Mouse (Mus musculus) layer of hippocampus, adult 9-11 months (tissue): ENCODE measurements around the gene Timm17b.
"Not testable (repeated sequence)": the region's sequence is repeated elsewhere in the genome, so short reads cannot be mapped to it uniquely, and the experiment has no call there.

Source experiments
- DNase-seq: peaks from one replicate; pipeline ENCODE4 v3.0.0; 2022

The Timm17b gene

GRCm38 (mm10) chrX:7898880-7899874, at the start of gene Timm17b, which contains the start of gene Pqbp1:
Gene Timm17b (plus strand): TSS chrX:7899357.
Gene Pqbp1 (minus strand): TSS chrX:7899269.
- peak; percentile 94 for DNase-seq

GRCm38 (mm10) chrX:7854578-7854977, 44.6 kb upstream of the Timm17b start:
- no peak for DNase-seq

GRCm38 (mm10) chrX:7859191-7859753, 39.9 kb upstream of the Timm17b start:
- DNase-seq = no peak

GRCm38 (mm10) chrX:7863181-7863580, 36.0 kb upstream of the Timm17b start:
- DNase-seq = no peak

GRCm38 (mm10) chrX:7864551-7864950, 34.6 kb upstream of the Timm17b start:
- DNase-seq = no peak

- DNase-seq = no peak
Measured at GRCm38 (mm10) chrX:7865343-7865742, 33.8 kb upstream of the Timm17b start.

- no peak for DNase-seq
Measured at GRCm38 (mm10) chrX:7865786-7866185, 33.4 kb upstream of the Timm17b start.

GRCm38 (mm10) chrX:7867141-7867540, 32.0 kb upstream of the Timm17b start:
- no peak for DNase-seq

- DNase-seq = no peak
Measured at GRCm38 (mm10) chrX:7868506-7868905, 30.7 kb upstream of the Timm17b start.

GRCm38 (mm10) chrX:7869826-7870225, 29.3 kb upstream of the Timm17b start:
- no peak for DNase-seq

- DNase-seq = peak; percentile 90
Measured at GRCm38 (mm10) chrX:7878007-7878419, 21.1 kb upstream of the Timm17b start, which contains the start of gene Pim2. Gene Pim2 (plus strand): TSS chrX:7878262.

- DNase-seq = no peak
Measured at GRCm38 (mm10) chrX:7878495-7878894, 20.7 kb upstream of the Timm17b start.

- peak; percentile 79 for DNase-seq
Measured at GRCm38 (mm10) chrX:7879819-7880218, 19.3 kb upstream of the Timm17b start.

GRCm38 (mm10) chrX:7883841-7884567, 15.2 kb upstream of the Timm17b start, which contains the start of gene Slc35a2:
Gene Slc35a2 (plus strand): TSS chrX:7884028.
- peak; percentile 91 for DNase-seq

- no peak for DNase-seq
Measured at GRCm38 (mm10) chrX:7898211-7898610, 946 bp upstream of the Timm17b start.

- DNase-seq = no peak
Measured at GRCm38 (mm10) chrX:7904441-7904840, 5.3 kb downstream of the Timm17b start.

GRCm38 (mm10) chrX:7907735-7908134, 8.6 kb downstream of the Timm17b start, which contains the start of gene Gm10491:
Gene Gm10491 (minus strand): TSS chrX:7907835.
- DNase-seq = no peak

GRCm38 (mm10) chrX:7909242-7909641, 10.1 kb downstream of the Timm17b start, which contains the start of gene Gm10490:
Gene Gm10490 (plus strand): TSS chrX:7909542.
- DNase-seq = not testable (repeated sequence)

GRCm38 (mm10) chrX:7910473-7910872, 11.3 kb downstream of the Timm17b start:
- DNase-seq = no peak

- DNase-seq = not testable (repeated sequence)
Measured at GRCm38 (mm10) chrX:7915669-7916068, 16.5 kb downstream of the Timm17b start.

GRCm38 (mm10) chrX:7917960-7918359, 18.8 kb downstream of the Timm17b start:
- not testable (repeated sequence) for DNase-seq

- DNase-seq = peak; percentile 51
Measured at GRCm38 (mm10) chrX:7919601-7920383, 20.6 kb downstream of the Timm17b start, which contains the start of gene Pcsk1n. Gene Pcsk1n (plus strand): TSS chrX:7919822.
